Mouse (Mus musculus) lung, adult 2 months (tissue): ENCODE measurements at regions not wholly inside any gene's neighbourhood (a gene's known extent, or its start where the extent isn't known, plus 50 kb on each side); places are given as distances from the start of the nearest gene placed in this dataset.

Experiments
- DNase-seq: peaks from one replicate; pipeline ENCODE4 v3.0.0; 2022
- H3K4me1 ChIP-seq: fragments of 200-500 bp; 2 replicates; pipeline ENCODE4 v1.6.1; 2011; ENCODE audit warnings: low read length; ENCODE audit not compliant: control insufficient read depth, insufficient read depth
- H3K4me3 ChIP-seq: fragments of 200-500 bp; replicated peaks from 2 replicates; pipeline ENCODE3; 2011; ENCODE audit warnings: low read depth, mild to moderate bottlenecking, control low read depth, low read length; ENCODE audit errors: extremely low read depth
- CTCF ChIP-seq: fragments of 200-500 bp; IDR thresholded peaks from 2 replicates; pipeline ENCODE4 v1.5.1; 2011; ENCODE audit warnings: mild to moderate bottlenecking, low read length, control low read depth; ENCODE audit not compliant: insufficient read depth
- POLR2A ChIP-seq: fragments of 200-500 bp; IDR thresholded peaks from 2 replicates; pipeline ENCODE4 v1.6.1; 2011; ENCODE audit warnings: low read depth, mild to moderate bottlenecking, control low read depth, low read length, borderline replicate concordance; ENCODE audit errors: extremely low read depth
- WGBS: fragments of 180-500 bp; shearing (Covaris S2); methylation state at CpG from one replicate; pipeline ENCODE4 v1.1.7; 2018; 5-methylcytosine and 5-hydroxymethylcytosine counted together

- Histone ChIP-seq H3K4me1 (peaks cover 5% of the 10 kb centered on the region; the same call in 1 of the 2 replicates), H3K4me3 (no peak overlapping the region)
- WGBS, result 38% methylated on average over 1 of the region's 1 CpGs
- DNase-seq, result no peak
- TF ChIP-seq CTCF (no peak), POLR2A (no peak)
These were observed 329.1 kb upstream of the Pard3b start for GRCm38 (mm10) chr1:61309563-61309962.

DNA sequence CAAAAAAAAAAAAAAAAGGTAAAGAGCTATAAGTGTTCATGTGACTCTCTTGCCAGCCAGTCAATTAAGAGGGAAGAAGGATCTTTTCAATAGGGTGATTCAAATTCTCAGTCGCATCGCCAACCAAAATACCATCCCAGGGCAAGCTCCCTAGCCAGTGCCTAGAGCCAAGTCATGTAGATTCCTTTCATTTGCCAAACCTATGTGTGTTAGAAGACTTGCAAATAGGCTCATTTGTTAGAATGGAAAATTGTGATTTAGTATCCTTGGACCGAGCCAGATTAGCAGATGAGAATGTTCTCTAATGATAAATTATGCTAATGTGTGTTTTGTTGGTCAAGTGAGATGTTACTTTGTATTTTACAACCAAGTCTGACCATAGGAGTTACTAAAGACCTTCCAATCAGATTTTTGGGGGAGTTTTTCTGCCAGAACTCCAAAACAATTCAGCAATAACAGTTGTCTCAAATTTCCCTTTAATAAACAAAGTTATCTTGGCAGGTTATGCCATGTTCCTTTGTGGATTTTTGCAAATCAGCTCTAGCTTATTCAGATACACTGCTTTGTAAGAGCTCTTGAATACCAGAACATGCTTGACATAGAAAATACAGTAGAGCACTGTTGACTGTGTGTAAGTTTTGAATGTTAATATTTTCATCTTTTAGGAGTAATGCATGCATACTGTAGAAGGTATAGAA is 328.4 kb upstream of the Pard3b start:
- TF ChIP-seq CTCF (no peak), POLR2A (no peak)
- H3K4me3 ChIP-seq, result no peak overlapping the region
- DNase-seq, result no peak
- WGBS, result 71% methylated on average over 3 of the region's 3 CpGs
- H3K4me1 ChIP-seq, result peaks cover 5% of the 10 kb centered on the region; the same call in 1 of the 2 replicates

- no peak overlapping the region for H3K4me3 ChIP-seq
- H3K4me1 ChIP-seq, result peaks cover 5% of the 10 kb centered on the region; the same call in 1 of the 2 replicates
- 58% methylated on average over 2 of the region's 2 CpGs for WGBS
- no peak for DNase-seq
- TF ChIP-seq POLR2A (no peak), CTCF (no peak)
These were observed 327.9 kb upstream of the Pard3b start for GRCm38 (mm10) chr1:61310761-61311090.

DNA sequence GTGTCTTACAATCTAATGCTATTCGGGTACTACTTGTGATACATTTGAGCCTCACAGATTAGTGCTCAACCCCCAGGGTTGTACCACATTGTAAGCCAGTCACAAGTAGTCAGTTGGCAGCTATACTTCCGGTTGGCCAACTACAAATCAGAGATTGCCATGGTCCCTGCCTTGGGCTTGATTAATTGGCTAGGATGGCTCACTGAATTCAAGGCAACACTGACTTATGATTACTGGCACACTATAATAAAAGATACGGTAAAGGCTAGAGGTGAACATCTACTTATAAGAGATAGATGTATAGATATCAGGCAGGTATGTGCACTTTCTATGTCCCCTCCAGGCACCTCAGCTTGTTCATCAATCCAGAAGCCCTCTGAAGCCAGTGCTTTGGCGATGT is 325.4 kb upstream of the Pard3b start:
- Histone ChIP-seq H3K4me1 (peaks cover 5% of the 10 kb centered on the region; the same call in 1 of the 2 replicates), H3K4me3 (no peak overlapping the region)
- no peak for DNase-seq
- no peak for TF ChIP-seq POLR2A
- TF ChIP-seq CTCF, result no peak
- 86% methylated on average over 4 of the region's 4 CpGs for WGBS

- Histone ChIP-seq H3K4me3 (no peak overlapping the region), H3K4me1 (no peaks in the 10 kb centered on the region)
- no peak for TF ChIP-seq CTCF
- 79% methylated on average over 4 of the region's 4 CpGs for WGBS
- DNase-seq, result no peak
These were observed 322.4 kb upstream of the Pard3b start for GRCm38 (mm10) chr1:61316261-61316660.

DNA sequence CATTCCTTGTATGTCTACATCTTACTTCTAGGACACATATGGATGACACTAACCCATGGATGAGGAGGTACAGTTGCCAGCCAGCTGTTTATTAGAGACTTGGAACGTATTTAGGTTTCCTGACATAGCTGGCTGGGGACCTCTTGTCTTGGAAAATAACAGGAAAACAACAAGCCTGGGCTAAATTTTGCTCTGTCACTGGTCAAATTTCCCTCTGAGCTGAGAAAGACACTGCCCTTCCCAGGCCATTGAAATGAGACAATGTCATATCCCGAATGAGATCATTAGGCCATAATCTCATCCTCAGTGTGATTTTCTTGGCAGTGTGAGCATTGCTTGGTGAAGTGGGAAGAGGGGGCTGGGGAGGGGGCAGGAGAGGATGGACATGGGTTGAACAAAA is 321.9 kb upstream of the Pard3b start:
- WGBS, result 44% methylated on average over 2 of the region's 2 CpGs
- Histone ChIP-seq H3K4me1 (no peaks in the 10 kb centered on the region), H3K4me3 (no peak overlapping the region)
- DNase-seq, result no peak
- no peak for TF ChIP-seq POLR2A
- no peak for TF ChIP-seq CTCF

- no peak for DNase-seq
- WGBS, result 88% methylated on average over 1 of the region's 1 CpGs
- Histone ChIP-seq H3K4me3 (no peak overlapping the region), H3K4me1 (no peaks in the 10 kb centered on the region)
- no peak for TF ChIP-seq POLR2A
These were observed 320.6 kb upstream of the Pard3b start for GRCm38 (mm10) chr1:61318042-61318441.

DNA sequence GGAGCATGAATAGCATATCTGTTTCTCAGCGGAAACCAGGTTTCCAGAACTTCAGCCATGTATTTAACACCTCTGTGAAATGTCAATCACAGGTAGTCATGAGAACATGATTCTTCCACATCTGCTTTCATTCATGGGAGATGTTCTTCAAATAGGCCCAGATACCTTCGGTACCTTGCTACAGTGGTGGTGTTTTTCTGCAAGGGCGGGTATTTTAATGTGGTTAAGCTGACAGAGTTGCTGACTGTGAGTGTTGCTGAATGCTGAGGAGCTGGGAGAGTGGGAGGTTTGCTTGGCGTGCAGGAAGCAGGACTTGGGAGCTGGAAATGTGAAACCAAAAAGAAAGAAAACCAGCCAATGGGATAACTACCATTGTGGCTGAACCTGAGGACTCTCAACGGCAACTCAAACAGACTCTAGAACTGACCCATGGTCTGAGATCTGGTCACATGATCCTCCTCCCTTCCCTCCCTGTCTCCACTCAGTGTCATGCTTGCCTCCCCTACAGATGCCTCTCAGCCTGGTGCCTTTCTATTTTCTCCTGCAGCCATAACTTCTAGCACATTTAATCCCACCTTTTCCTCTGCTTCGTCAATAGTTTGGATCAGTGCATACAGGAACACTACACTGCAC is 317.0 kb upstream of the Pard3b start:
- H3K4me3 ChIP-seq, result no peak overlapping the region
- DNase-seq, result no peak
- no peaks in the 10 kb centered on the region for H3K4me1 ChIP-seq
- WGBS, result 74% methylated on average over 6 of the region's 6 CpGs
- TF ChIP-seq POLR2A (no peak), CTCF (no peak)

DNA sequence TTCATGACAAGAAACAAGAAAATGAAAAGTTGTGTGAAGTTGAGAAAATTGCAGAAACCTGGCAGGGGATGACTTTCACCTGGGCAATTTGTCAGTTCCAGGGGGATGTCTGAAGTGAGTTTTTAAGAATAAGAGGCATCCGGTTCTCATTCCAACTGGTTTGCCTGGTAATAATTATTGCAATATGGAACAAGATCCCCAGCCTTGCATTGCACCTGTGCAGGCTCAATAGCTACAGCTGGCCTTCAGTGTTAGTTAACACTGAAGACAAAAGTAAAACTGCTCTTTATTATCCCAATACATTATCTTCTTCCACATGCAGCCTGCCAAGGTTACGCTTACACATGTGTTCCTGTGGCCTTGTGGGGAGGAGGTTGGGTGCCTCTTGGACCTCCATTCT is 307.2 kb upstream of the Pard3b start:
- TF ChIP-seq POLR2A (no peak), CTCF (no peak)
- Histone ChIP-seq H3K4me1 (no peaks in the 10 kb centered on the region), H3K4me3 (no peak overlapping the region)
- 92% methylated on average over 2 of the region's 2 CpGs for WGBS
- DNase-seq, result no peak

- WGBS, result 53% methylated on average over 3 of the region's 3 CpGs
- no peak overlapping the region for H3K4me3 ChIP-seq
- TF ChIP-seq POLR2A, result no peak
- no peak for TF ChIP-seq CTCF
- no peak for DNase-seq
- H3K4me1 ChIP-seq, result no peaks in the 10 kb centered on the region
These were observed 306.7 kb upstream of the Pard3b start for GRCm38 (mm10) chr1:61331906-61332305.

DNA sequence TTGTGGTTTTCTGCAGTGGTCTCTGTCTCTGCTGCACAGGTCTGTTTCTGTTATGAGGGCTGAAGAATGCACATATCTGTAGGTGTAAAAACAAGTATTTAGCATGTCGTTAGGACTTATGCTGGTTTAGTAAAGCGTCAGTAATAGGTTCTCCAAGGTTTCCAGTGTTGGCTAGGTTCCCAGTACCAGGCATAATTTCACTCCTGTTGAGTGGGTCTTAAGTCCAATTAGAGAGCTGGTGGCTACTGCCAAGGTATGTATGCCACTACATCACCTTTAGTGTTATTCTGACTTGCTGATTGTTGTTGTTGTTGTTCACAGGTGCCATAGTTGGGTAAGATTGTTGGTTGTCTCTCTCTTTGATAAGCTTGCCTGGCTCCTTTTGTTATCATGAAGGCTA is 302.3 kb upstream of the Pard3b start:
- DNase-seq, result no peak
- WGBS, result 70% methylated on average over 2 of the region's 2 CpGs
- H3K4me1 ChIP-seq, result no peaks in the 10 kb centered on the region
- no peak overlapping the region for H3K4me3 ChIP-seq
- TF ChIP-seq CTCF, result no peak
- TF ChIP-seq POLR2A, result no peak
